Mouse (Mus musculus): ENCODE results near the gene Bsn.

DNA sequence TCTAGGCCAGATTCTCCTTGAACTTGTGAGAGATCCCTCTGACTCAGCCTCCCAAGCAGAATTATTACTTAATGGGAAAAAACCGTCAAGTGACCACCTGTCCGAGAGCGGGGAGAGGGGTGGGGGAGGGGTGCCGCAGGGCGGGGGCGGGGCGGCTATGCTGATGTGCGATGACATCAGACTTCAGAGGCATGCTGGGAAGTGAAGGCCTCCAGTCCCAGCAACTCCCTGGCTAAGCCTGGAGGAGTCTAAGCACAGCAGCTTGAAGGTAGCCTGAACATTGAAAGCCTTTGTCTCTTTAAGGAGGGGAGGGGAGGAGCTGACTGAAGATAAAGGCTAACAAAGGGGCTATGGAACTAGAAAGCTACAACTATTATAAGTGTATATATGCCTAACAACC lies 25.0 kb downstream of the Bsn start:
- TF ChIP-seq POLR2A (IDR thresholded peaks at IDR 0.05; ENCODE audit: extremely low read depth, insufficient read depth, low read length) (no peak), CTCF (IDR thresholded peaks at IDR 0.05; ENCODE audit: low read depth, low read length) (no peak)
